Mouse (Mus musculus) midbrain, embryonic 13.5 days (tissue): ENCODE data around the gene Gm21748. TPM values are rescaled to one million over a fixed set of nuclear protein-coding genes. Genes with fewer than 3 reads are reported as not detected.
"Not testable (repeated sequence)": the region's sequence is repeated elsewhere in the genome, so short reads cannot be mapped to it uniquely, and the experiment has no call there.

Source experiments
- ATAC-seq: fragments of 200-750 bp; cut with Nextera tagmentation; 2 replicates; pipeline ENCODE4 v1.8.0; 2017; ENCODE audit warnings: mild to moderate bottlenecking, moderate TSS enrichment, moderate library complexity
- H3K27ac ChIP-seq: fragments of 300-500 bp; sonication (generic); 2 replicates; pipeline ENCODE4 v1.5.1; 2015; ENCODE audit warnings: inconsistent platforms, mild to moderate bottlenecking, moderate library complexity
- H3K27me3 ChIP-seq: fragments of 300-500 bp; sonication (generic); 2 replicates; pipeline ENCODE4 v1.6.1; 2015; ENCODE audit warnings: mild to moderate bottlenecking, inconsistent platforms
- H3K36me3 ChIP-seq: fragments of 300-500 bp; sonication (generic); 2 replicates; pipeline ENCODE4 v1.6.1; 2015; ENCODE audit warnings: mild to moderate bottlenecking, inconsistent platforms
- H3K4me1 ChIP-seq: fragments of 300-500 bp; sonication (generic); replicated peaks from 2 replicates; pipeline ENCODE4 v1.6.1; 2015; ENCODE audit warnings: inconsistent platforms
- H3K4me2 ChIP-seq: fragments of 300-500 bp; sonication (generic); replicated peaks from 2 replicates; pipeline ENCODE4 v1.6.1; 2015; ENCODE audit warnings: moderate library complexity, mild to moderate bottlenecking, inconsistent platforms
- H3K4me3 ChIP-seq: fragments of 300-500 bp; sonication (generic); replicated peaks from 2 replicates; pipeline ENCODE4 v1.5.1; 2015; ENCODE audit warnings: mild to moderate bottlenecking, inconsistent platforms
- H3K9ac ChIP-seq: fragments of 300-500 bp; sonication (generic); replicated peaks from 2 replicates; pipeline ENCODE4 v1.6.1; 2015; ENCODE audit warnings: mild to moderate bottlenecking, inconsistent platforms
- H3K9me3 ChIP-seq: fragments of 300-500 bp; sonication (generic); 2 replicates; pipeline ENCODE4 v1.6.1; 2016; ENCODE audit warnings: mild to moderate bottlenecking, inconsistent platforms
- WGBS: fragments of 180-500 bp; shearing (Covaris S2); methylation state at CpG from one replicate; pipeline ENCODE4 v1.1.7; 2015; 5-methylcytosine and 5-hydroxymethylcytosine counted together
- polyA plus RNA-seq: library from polyadenylated mRNA; unstranded; fragments of >200 nt; fragmentation: Nextera tagmentation; extraction: Ambion mirVana; gene quantifications from 2 replicates; pipeline ENCODE4 v1.2.1, GENCODE M21; 2015

Gene Gm21748
- not detected in 2 replicates for polyA plus RNA-seq

GRCm38 (mm10) chrY:90839077-90839476 lies at the start of gene Gm21748:
Gene Gm21748, minus strand, starts transcription at chrY:90839177.
- not testable (repeated sequence) for H3K27ac ChIP-seq, H3K9ac ChIP-seq, H3K27me3 ChIP-seq, H3K36me3 ChIP-seq, H3K4me3 ChIP-seq, H3K4me1 ChIP-seq, ATAC-seq, H3K4me2 ChIP-seq, H3K9me3 ChIP-seq
- WGBS = no CpG with 5 or more reads among the region's 8 CpGs

Other genes with a start within 250 kb of the Gm21748 start
- gene Gm21860, start 84.4 kb downstream of the Gm21748 start, polyA plus RNA-seq = not detected in 2 replicates
- gene Gm47283, start 54.4 kb downstream of the Gm21748 start, polyA plus RNA-seq = not detected in 2 replicates